Mouse (Mus musculus) heart, postnatal 0 days (tissue): ENCODE measurements at regions not wholly inside any gene's neighbourhood (a gene's known extent, or its start where the extent isn't known, plus 50 kb on each side); places are given as distances from the start of the nearest gene placed in this dataset.

Source experiments
- ATAC-seq: fragments of 200-750 bp; cut with Nextera tagmentation; 2 replicates; pipeline ENCODE4 v1.8.0; 2017; ENCODE audit warnings: low read depth, moderate number of reproducible peaks, moderate library complexity; ENCODE audit not compliant: insufficient read depth
- DNase-seq: peaks from one replicate; pipeline ENCODE4 v3.0.0-alpha.2; 2016; ENCODE audit warnings: low spot score
- H3K27ac ChIP-seq: fragments of 300-500 bp; sonication (generic); 2 replicates; pipeline ENCODE4 v1.5.1; 2014; ENCODE audit warnings: low read depth, mild to moderate bottlenecking
- H3K27me3 ChIP-seq: fragments of 300-500 bp; sonication (generic); 2 replicates; pipeline ENCODE4 v1.6.1; 2014; ENCODE audit warnings: low read length, mixed read lengths; ENCODE audit not compliant: control insufficient read depth, insufficient read depth
- H3K36me3 ChIP-seq: fragments of 300-500 bp; sonication (generic); replicated peaks from 2 replicates; pipeline ENCODE4 v1.6.1; 2014; ENCODE audit warnings: low read length, mixed read lengths; ENCODE audit not compliant: control insufficient read depth, insufficient read depth
- H3K4me1 ChIP-seq: fragments of 300-500 bp; sonication (generic); 2 replicates; pipeline ENCODE4 v1.6.1; 2014; ENCODE audit warnings: antibody characterized with exemption; ENCODE audit not compliant: control insufficient read depth, insufficient read depth
- H3K4me2 ChIP-seq: fragments of 300-500 bp; sonication (generic); 2 replicates; pipeline ENCODE4 v1.6.1; 2014; ENCODE audit warnings: low read depth, mild to moderate bottlenecking, low read length, moderate library complexity
- H3K4me3 ChIP-seq: fragments of 300-500 bp; sonication (generic); 2 replicates; pipeline ENCODE4 v1.5.1; 2014; ENCODE audit warnings: low read depth, low read length
- H3K9ac ChIP-seq: fragments of 300-500 bp; sonication (generic); replicated peaks from 2 replicates; pipeline ENCODE4 v1.6.1; 2014; ENCODE audit warnings: low read depth, low read length, mixed read lengths
- H3K9me3 ChIP-seq: fragments of 300-500 bp; sonication (generic); replicated peaks from 2 replicates; pipeline ENCODE4 v1.6.1; 2016; ENCODE audit warnings: low read length; ENCODE audit not compliant: control insufficient read depth
- CTCF ChIP-seq: IDR thresholded peaks from 2 replicates; pipeline ENCODE4 v1.5.1; 2016; ENCODE audit warnings: antibody characterized with exemption, control low read depth, low read depth
- EP300 ChIP-seq: IDR thresholded peaks from 2 replicates; pipeline ENCODE4 v1.6.1; 2016; ENCODE audit warnings: antibody characterized with exemption, low read depth
- WGBS: fragments of 180-500 bp; shearing (Covaris S2); extraction: QIAGEN DNeasy Blood & Tissue Kit; methylation state at CpG from one replicate; pipeline ENCODE4 v1.1.7; 2014; 5-methylcytosine and 5-hydroxymethylcytosine counted together

- no peaks in the 10 kb centered on the region for H3K4me1 ChIP-seq
- DNase-seq: no peak
- TF ChIP-seq CTCF (no peak), EP300 (no peak)
These were observed 111.6 kb upstream of the Nsun2 start for GRCm38 (mm10) chr13:69421966-69422365.

GRCm38 (mm10) chr13:69426117-69426516, 107.4 kb upstream of the Nsun2 start:
- 33% methylated on average over 6 of the region's 6 CpGs for WGBS
- no peak for TF ChIP-seq EP300
- TF ChIP-seq CTCF: no peak
- no peak for ATAC-seq

More at GRCm38 (mm10) chr13:69421966-69422365, 111.6 kb upstream of the Nsun2 start:
- H3K4me2 ChIP-seq: no peak overlapping the region
- H3K9ac ChIP-seq: no peak overlapping the region
- ATAC-seq: no peak
- no peaks in the 10 kb centered on the region for H3K9me3 ChIP-seq
- no peak overlapping the region for H3K4me3 ChIP-seq
- H3K36me3 ChIP-seq: no peaks in the 10 kb centered on the region
- no peak overlapping the region for H3K27ac ChIP-seq
- H3K27me3 ChIP-seq: no peaks in the 10 kb centered on the region

GRCm38 (mm10) chr13:69429596-69429995, 104.0 kb upstream of the Nsun2 start:
- DNase-seq: no peak
- Histone ChIP-seq H3K4me3 (no peak overlapping the region), H3K9me3 (no peaks in the 10 kb centered on the region), H3K27me3 (no peaks in the 10 kb centered on the region), H3K9ac (no peak overlapping the region), H3K36me3 (no peaks in the 10 kb centered on the region), H3K27ac (no peak overlapping the region), H3K4me2 (no peak overlapping the region), H3K4me1 (no peaks in the 10 kb centered on the region)
- 44% methylated on average over 5 of the region's 5 CpGs for WGBS
- TF ChIP-seq CTCF (no peak), EP300 (no peak)
- no peak for ATAC-seq

More at GRCm38 (mm10) chr13:69426117-69426516, 107.4 kb upstream of the Nsun2 start:
- no peaks in the 10 kb centered on the region for H3K9me3 ChIP-seq
- no peak overlapping the region for H3K27ac ChIP-seq
- H3K4me2 ChIP-seq: no peak overlapping the region
- no peaks in the 10 kb centered on the region for H3K4me1 ChIP-seq
- no peak overlapping the region for H3K9ac ChIP-seq
- H3K36me3 ChIP-seq: no peaks in the 10 kb centered on the region
- no peaks in the 10 kb centered on the region for H3K27me3 ChIP-seq
- no peak for DNase-seq
- no peak overlapping the region for H3K4me3 ChIP-seq

GRCm38 (mm10) chr13:69433461-69434323, 99.9 kb upstream of the Nsun2 start:
- Histone ChIP-seq H3K4me3 (no peak overlapping the region), H3K36me3 (no peaks in the 10 kb centered on the region), H3K27me3 (no peaks in the 10 kb centered on the region), H3K9me3 (no peaks in the 10 kb centered on the region), H3K4me1 (no peaks in the 10 kb centered on the region), H3K4me2 (no peak overlapping the region), H3K27ac (no peak overlapping the region), H3K9ac (no peak overlapping the region)
- ATAC-seq (no peak), DNase-seq (no peak)
- TF ChIP-seq CTCF (no peak), EP300 (no peak)
- 48% methylated on average over 8 of the region's 8 CpGs for WGBS

- H3K9ac ChIP-seq: no peak overlapping the region
- no peaks in the 10 kb centered on the region for H3K27me3 ChIP-seq
- H3K9me3 ChIP-seq: no peaks in the 10 kb centered on the region
- no peak overlapping the region for H3K27ac ChIP-seq
- WGBS: 82% methylated on average over 9 of the region's 9 CpGs
- ATAC-seq (no peak), DNase-seq (no peak)
- H3K4me3 ChIP-seq: no peak overlapping the region
- no peak overlapping the region for H3K4me2 ChIP-seq
- no peaks in the 10 kb centered on the region for H3K4me1 ChIP-seq
- H3K36me3 ChIP-seq: no peaks in the 10 kb centered on the region
- no peak for TF ChIP-seq CTCF
- TF ChIP-seq EP300: no peak
These were observed 94.1 kb upstream of the Nsun2 start for GRCm38 (mm10) chr13:69439486-69439885.

- TF ChIP-seq EP300: no peak
- TF ChIP-seq CTCF: no peak
- no peaks in the 10 kb centered on the region for H3K9me3 ChIP-seq
- no peak for ATAC-seq
- DNase-seq: no peak
- no peaks in the 10 kb centered on the region for H3K27me3 ChIP-seq
- H3K4me2 ChIP-seq: no peak overlapping the region
- H3K27ac ChIP-seq: no peak overlapping the region
- H3K36me3 ChIP-seq: no peaks in the 10 kb centered on the region
- 72% methylated on average over 1 of the region's 1 CpGs for WGBS
- no peak overlapping the region for H3K9ac ChIP-seq
- no peaks in the 10 kb centered on the region for H3K4me1 ChIP-seq
- H3K4me3 ChIP-seq: no peak overlapping the region
These were observed 91.7 kb upstream of the Nsun2 start for GRCm38 (mm10) chr13:69441798-69442197.
